Mouse (Mus musculus) embryonic fibroblast, embryonic 13.5 days (primary cell): ENCODE results near the gene Tmem63c.

ENCODE experiments used
- CTCF ChIP-seq: IDR thresholded peaks from 2 replicates; pipeline ENCODE4 v1.5.1; 2011; ENCODE audit warnings: mild to moderate bottlenecking, control low read depth, low read length, moderate library complexity, borderline replicate concordance; ENCODE audit not compliant: insufficient read depth
- POLR2A ChIP-seq: IDR thresholded peaks from 2 replicates; pipeline ENCODE4 v1.6.1; 2011; ENCODE audit warnings: low read depth, mild to moderate bottlenecking, control low read depth, low read length, moderate library complexity

GRCm38 (mm10) chr12:86983470-86984193 is 37.5 kb upstream of the Tmem63c start:
- TF ChIP-seq CTCF (no peak), POLR2A (no peak)
